Mouse (Mus musculus) bone marrow, adult 2 months (tissue): Measurements from ENCODE around the gene Tgfbr3l.

ENCODE experiments used
- CTCF ChIP-seq: fragments of 200-500 bp; IDR thresholded peaks from 2 replicates; pipeline ENCODE4 v1.5.1; 2011; ENCODE audit warnings: low read length, control low read depth; ENCODE audit not compliant: control insufficient read depth, insufficient read depth
- POLR2A ChIP-seq: fragments of 200-500 bp; IDR thresholded peaks from 2 replicates; pipeline ENCODE4 v1.6.1; 2011; ENCODE audit warnings: low read depth, mild to moderate bottlenecking, control low read depth, low read length, borderline replicate concordance; ENCODE audit not compliant: control insufficient read depth

DNA sequence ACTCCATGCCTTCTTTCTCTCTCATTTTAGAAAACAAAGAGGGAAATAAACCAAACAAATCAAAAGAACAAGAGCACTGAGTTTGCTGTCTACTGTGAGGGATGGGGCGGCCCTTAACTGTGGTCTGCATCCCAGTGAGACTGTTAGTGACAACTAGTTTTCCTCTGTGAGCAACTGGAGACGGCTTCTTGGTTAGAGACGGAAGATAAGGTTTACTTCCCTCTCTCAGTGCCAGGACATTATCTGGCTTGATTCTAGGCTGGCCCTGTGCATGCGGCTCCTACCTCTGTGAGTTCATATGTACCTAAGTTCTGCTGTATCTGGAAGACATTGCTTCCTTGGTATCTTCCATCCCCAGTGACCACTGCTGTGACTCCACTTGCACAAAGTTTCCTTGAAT lies 49.8 kb downstream of the Tgfbr3l start:
- TF ChIP-seq POLR2A (no peak), CTCF (no peak)
